Mouse (Mus musculus) layer of hippocampus, adult 11-12 months (tissue): ENCODE results near the gene Selenos.
A peak's percentile ranks its signal among the peaks of the same experiment; 100 is the strongest.
"Not testable (repeated sequence)": the region's sequence is repeated elsewhere in the genome, so short reads cannot be mapped to it uniquely, and the experiment has no call there.

Experiments
- DNase-seq: peaks from one replicate; pipeline ENCODE4 v3.0.0; 2022; ENCODE audit warnings: low spot score

Gene Selenos

DNA sequence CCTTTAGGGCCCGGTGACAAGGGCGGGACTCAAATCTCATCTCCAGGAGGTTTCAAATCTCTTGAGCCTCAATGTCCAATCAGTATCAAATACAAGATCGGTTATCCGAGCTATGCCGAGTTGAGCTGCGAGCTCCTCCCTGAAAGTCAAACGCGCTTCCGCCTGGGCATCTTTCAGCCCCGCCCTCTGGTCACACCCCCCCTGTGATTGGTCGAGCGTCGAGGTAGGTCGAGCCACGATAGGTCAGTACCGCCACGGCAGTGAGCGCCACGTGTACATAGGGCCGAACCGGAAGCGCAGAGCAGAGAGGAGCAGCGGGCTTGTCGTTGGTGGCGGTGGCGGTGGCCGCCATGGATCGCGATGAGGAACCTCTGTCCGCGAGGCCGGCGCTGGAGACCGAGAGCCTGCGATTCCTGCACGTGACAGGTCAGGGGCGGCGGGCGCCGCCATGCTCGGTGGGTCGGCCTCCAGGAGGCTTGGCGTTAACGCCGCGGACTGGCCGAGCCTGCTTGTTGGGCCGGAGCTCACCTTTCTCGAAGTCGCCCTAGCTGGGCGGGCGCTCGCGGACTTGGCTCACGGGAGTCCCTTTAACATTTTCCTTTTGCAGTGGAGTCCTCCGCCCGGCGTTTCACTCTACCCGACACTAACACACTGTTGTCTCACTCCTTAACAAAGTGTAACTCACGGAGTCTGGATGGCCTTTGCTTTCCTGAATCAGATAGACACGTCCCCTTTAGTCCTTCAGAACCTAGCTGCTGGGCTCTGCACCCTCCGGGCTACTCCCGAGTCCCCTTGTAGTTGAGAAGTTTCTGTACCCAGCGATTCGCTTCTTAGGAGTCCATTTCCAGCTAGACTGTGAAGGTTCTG, at the start of gene Selenos:
Gene Selenos, plus strand, starts transcription at position 286 of the 867 bp plus-strand sequence.
- DNase-seq: peak; percentile 96

DNA sequence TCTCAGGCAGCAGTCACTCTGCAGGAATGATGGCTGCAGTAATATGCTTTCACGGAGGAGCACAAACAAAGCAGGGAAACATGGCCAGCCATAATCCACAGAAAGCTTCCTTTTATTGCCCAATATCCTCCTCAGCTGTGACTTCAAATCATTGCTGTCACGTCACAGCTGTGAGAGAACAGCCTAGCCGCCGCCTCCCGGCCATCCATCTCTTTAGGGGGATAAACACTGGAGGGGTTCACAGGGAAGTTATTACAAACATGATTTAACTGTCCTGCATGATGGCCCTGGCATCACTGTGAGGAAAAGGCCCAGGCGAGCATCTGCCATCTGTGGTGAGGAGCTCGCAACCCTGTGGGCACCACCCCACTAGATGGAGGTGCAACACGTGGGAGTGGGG, 42.6 kb upstream of the Selenos start:
- DNase-seq: no peak

DNA sequence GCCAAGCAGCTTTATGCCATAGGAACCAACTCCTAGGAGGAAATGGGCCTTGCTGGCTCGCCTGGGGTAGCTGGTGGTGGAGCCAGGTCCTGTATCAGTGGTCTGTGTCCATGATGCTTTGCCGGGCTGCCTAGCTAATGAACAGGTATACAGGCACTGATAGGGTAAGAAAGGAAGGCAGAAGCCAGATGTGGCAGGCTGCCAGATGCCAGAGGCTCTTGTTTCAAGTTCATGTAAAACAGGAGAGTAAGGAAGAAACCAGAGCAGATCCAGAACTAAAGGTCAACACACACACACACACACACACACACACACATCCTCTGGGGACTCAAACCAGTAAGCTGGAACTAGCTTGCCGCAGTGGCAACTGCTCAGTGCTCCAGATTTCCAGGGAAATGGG, 41.2 kb upstream of the Selenos start:
- DNase-seq: no peak

DNA sequence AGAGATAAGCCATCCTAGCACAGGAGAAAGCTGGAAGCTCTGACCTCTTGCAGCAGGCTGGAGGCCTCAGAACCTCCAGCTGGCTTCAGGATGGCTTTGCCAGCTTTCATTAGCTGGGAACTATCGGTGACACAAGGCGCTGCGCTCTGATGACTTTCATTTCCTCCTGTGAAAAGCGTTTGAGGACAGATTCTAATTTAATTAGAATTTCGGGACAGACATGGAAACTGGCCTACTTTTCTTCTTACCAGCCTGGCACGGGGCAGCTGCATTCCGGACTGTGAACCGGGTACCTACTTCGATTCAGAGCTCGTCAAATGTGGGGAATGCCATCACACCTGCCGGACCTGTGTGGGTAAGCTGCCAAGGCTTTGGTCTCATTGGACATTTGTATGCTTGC, 40.7 kb upstream of the Selenos start:
- no peak for DNase-seq

DNA sequence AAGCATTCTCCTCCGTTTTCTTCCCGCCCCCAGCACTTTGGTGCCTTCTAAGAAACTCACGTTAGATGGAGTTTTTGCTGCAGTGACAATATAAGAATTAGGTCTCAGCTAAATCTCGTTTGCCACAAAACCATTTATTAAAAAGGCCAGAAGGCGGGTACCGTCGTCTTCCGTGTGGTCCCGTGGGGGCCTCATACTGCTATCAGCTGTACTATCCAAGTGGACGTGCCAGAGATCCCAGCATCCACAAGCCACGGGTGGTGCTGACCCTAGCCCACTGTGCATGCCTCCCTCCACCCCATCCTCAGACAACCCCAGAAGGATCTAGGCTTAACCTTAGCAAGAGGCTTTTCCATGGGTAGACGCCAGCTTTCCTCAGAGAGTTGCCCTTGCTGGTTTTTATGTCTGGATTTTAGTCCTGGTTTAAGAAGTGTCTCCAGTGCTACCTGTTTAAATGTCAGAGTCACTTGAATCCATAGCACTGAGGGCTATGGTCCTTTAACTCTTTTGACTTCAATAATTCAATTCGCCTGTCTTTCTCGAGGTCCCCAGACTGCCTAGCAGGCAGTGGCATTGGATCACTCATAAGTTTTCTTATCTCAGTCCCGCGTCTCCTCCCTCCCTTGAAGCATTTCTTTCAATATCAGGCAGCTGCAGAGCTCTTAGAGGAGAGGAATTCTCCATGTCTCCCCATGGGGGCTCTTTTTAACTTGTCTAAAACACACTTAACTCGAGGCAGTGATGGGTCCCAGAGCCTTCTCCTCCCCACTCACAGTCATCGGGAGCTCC, 39.2 kb upstream of the Selenos start:
- no peak for DNase-seq

DNA sequence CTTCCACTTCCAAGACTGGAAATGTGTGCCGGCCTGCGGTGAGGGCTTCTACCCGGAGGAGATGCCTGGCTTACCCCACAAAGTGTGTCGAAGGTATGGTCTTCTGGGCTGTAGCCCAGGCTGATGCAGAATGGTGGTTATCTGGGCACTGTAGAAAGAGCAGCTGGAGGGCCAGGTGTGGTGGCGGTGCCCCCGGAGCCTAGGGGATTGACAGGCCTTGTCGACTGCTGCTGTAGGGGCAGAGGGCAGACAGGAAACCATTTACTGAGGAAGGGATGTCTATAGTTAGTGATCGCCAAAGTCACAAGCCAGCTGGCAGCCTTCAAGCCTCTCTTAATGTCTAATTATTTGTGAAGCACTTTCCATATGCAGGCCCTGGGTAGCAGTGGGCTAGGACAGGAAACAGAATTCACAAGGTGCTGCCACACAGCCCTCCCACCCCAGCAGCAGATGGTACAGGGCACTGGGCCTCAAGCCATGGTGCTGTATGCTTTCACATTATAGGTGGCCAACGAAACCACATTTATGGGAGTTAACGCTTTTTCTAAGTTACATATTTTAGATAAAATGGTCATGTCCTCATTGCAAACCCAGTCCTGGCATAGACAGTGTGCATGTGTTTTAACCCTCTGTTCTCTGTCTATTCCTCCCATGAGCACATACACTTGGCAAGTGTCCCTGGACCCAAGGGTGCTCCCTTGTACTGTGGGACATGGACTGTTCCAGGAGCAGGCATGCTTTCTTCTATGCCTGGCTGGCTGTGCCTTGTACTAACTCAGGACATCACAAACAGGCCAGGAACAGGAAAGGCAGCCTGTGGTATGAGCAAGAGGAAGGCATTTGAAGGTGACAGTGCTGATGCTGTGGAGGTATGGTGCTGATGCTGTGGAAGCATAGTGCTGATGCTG, 35.6 kb upstream of the Selenos start, which contains the start of gene Gm45213:
Gene Gm45213, plus strand, starts transcription at position 51 of the 908 bp plus-strand sequence.
- no peak for DNase-seq

DNA sequence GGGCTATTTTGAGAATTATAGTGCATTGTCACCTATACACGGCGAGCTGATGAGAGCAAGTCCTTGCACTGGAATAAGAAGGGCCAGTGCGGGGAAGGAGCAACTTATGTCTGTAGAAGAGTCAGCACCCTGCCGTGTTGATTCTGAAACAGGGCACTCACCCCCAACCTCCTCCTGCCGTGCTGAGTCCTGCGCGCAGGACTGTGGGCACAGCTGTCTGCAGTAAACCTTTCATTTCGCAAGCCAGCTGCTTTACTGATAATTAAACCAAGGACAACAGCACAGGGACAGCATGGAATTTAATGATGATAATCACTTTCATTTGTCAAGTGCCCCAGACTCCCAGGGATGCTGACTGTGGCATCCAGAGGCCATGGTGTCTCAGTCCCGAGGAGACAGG, 34.8 kb upstream of the Selenos start:
- no peak for DNase-seq

DNA sequence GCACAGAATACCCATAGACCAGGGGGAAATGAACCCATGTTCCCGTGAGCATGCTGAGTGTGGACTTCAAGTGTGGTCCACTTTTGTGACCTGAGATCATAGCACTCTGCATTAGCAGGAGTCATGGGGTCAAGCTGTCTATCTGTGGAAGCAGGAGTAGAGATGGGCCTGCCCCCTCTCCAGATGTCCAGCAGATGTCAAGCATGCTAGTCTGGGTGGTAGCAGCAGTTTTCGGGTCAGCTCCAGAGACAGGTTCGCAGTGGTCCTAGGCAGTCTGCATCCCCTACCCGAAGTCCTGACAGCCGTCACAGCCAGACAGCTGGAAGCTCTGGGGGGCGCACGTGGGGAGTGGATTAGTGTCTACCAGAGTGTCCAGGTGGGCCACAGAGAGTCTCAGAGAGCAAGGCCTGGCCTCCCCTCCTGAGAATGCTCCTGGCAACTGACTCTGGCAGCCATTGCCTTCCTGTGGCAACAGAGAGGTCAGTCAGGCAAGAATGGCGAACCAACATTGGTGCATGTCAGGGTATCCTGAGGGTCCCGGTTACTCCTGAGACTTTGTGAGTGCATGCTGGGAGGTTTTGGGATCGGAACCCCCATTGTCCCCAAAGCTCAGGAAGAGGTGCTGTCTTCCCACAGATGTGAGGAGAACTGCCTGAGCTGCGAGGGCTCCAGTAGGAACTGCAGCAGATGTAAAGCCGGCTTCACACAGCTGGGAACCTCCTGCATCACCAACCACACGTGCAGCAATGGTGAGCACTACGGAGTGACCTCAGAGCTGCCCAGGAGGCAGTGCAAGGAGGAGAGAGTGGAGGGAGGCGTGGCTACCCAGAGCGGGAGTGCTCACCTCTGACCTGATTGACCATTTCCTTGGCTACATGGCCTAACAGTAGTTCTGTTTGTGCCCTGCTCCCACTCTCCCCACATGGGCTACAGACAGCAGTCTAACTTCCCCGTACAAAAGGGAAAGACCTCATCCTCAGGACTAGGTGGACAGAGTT, 32.2 kb upstream of the Selenos start:
- no peak for DNase-seq

DNA sequence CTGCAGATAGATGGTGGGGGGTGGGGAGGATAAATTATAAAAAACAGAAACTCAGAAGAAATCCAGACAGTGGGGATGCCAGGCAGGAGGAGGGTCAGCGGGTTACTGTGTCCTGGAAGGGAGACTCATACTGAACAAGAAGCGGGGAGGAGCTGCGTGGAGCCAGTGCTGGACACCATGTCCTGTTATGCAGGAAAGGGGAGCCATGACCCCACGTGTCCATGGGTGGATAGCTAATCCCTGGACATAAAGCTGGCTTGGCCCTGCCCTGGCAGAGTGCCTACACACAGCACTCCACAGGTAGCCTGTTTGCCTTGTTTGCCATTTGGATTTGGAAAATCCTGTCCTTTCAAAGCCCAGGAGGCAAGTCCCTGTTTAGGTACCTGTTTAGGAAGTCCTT, 31.5 kb upstream of the Selenos start:
- no peak for DNase-seq

DNA sequence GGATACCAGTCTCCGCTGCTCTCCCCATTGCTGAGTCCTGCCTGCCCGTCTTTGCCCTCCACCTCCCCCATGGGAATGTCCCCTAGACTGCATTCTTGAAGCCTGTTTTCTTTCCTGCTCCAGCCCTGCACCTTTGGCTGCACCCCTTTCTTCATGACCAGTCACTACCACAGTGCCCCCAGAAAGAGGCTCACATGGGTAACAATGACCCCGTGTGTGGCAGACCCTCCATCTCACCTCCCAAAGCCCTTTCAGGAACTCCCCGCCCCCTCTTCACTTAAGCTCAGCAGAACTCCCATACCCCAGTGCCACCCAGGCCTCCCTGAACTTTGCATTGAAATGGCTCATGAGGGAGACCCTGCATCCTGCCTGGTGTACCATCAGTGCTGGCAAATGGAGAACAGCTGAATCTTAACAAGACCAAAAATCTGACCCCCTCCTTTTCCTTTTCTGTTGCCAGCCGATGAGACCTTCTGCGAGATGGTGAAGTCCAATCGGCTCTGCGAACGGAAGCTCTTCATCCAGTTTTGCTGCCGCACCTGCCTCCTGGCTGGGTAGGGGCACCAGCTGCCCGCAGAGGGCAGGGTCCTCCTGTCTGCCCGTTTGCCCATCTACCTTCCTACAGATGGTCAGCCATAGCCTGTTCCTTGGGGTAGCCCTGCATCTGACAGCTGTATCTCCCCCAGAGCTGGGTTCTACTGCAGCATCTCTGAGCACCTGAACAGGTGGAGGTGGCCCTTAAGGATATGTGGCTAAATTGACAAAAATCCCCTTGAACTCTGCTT, 30.8 kb upstream of the Selenos start:
- no peak for DNase-seq

DNA sequence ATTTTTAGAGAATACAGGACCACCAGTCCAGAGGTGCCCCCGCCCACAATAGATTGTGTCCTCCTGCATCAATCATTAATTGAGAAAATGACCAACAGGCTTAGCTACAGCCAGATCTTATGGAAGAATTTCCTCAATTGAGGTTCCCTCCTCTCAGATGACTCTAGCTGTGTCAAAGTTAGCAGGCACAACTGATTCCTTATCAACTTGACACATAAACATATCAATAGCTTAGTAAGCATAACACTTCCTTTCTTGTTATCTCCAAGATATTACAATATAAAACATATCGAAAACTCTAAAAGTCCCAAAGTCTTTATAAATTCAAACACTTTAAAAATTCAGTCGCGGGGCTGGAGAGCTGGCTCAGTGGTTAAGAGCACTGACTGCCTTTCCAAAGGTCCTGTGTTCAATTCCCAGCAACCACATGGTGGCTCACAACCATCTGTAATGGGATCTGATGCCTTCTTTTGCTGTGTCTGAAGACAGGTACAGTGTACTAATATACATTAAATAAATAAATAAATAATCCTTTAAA, 25.4 kb upstream of the Selenos start:
- DNase-seq: no peak

DNA sequence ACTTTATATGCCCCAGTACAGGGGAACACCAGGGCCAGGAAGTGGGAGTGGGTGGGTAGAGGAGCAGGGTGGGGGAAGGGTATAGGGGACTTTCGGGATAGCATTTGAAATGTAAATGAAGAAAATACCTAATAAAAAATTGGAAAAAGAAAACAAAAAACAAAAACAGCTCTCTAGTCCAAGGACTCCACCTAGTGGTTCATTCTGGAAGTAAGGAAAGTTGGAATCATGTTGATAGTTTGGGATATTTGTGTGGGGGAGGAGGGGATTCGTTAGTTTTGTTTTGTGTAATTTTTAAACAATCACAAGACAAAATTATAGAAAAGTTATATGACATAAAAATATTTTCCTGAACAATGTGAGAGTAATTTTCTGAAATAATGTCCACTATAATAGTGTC, 24.1 kb upstream of the Selenos start:
- DNase-seq: not testable (repeated sequence)

DNA sequence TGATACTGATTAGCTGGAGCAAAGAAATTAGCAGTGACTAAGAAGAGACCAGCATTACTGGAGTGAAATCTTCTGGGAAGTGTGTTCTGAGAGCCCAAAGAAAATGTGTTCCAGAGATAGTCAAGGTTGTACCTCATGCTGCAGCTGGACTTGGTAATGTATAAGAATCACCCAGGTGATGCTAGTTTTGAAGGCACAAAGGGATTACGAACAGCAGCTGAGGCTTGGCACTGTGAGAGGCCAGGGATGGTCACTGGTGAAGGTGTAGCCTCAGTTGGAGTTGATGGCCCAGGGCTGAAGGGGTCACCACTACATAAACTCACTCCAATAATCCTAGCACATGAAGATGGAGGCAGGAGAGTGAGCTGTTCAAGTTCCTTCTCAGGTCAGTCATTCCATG, 20.7 kb upstream of the Selenos start, which contains the start of gene Snrpa1:
Gene Snrpa1, plus strand, starts transcription at position 301 of the 400 bp plus-strand sequence.
- no peak for DNase-seq

DNA sequence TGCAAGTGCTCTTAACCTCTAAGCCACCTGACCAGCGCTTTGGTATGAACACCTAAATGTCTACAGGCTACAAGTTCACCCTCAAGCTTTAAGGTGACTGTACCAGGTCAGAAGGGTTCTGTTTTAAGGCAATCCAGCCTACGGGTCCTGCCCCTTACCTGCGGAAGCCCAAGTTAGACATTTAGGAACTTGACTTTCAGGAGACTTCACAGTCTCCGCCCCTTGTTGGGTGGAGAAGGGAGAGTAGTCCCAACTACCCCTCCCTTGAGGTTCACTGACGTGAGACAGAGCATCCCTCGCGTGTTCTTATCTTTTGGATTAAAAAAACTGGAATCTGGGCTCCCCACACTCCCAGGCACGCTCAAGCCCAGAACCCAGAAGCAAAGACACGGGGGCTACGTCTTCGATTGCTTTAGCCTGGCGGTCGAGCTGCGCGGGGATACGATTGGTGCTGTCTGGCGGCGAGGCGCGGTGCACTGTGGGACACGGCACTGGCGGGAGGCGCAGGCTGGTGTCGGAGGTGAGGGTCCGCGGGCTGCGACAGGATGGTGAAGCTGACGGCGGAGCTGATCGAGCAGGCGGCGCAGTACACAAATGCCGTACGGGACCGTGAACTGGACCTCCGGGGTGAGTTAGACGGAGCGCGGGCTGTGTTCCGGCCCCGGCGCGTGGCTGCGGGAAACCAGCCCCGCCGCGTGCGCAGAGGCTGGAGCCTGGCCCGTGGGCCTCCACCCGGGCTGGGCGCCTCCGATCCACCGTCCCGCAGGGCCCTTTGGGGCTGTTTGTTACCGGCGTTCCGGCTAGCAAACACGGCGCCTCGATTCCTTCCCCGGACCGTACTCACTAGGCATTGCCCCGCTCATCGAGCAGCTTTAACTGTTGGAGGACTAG, 19.1 kb upstream of the Selenos start:
- DNase-seq: peak; percentile 86

DNA sequence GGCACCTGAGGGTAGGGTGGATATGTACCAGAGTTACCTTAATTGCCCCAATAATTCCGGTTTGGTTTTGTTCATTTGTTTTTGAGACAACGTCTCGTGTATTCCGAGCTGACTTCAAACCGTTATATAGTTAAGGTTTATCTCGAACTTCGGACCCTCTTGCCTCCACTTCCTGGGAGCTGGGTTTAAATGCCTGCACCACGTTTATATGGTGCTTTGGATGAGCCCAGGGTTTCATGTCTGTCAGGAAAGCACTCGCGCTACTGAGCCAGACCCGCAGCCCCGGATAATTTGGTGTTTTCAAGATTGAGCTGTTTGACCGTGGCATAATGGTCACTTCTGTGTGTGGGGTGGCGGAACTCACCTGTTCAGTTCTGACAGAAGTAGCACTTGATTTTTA, 18.4 kb upstream of the Selenos start:
- DNase-seq: no peak

DNA sequence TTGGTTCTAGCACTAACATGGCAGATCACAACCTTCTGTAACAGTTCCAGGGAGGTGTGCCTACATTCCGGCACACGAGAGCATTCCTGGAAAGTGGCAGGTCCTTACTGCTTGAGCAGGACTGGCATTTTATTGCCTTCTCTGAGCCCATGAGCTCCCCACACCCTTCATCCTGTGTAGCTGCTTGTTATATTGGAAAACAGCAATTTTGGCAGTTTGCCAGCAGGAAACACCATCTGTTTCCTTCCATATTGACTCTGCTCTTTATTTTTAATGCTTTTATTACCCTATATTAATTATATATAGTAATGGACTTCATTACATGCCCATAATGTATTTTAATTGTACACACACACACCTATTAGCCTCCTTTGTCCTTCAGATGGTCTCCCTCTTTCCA, 3.0 kb upstream of the Selenos start:
- peak; percentile 58 for DNase-seq

DNA sequence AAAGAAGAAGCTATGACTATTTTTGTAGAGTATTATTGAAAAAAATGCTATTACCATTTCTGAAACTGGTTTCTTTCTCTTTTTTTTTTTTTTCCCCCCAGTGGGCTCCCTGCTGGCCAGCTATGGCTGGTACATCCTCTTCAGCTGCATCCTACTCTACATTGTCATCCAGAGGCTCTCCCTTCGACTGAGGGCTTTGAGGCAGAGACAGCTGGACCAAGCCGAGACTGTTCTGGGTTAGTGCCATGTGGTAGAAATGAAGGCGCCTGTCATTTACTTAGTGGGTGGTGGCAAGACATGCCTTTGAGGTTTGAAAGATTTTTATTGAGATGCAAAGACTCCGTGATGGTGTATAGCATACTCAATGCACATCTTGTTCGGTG, 773 bp downstream of the Selenos start:
- no peak for DNase-seq

DNA sequence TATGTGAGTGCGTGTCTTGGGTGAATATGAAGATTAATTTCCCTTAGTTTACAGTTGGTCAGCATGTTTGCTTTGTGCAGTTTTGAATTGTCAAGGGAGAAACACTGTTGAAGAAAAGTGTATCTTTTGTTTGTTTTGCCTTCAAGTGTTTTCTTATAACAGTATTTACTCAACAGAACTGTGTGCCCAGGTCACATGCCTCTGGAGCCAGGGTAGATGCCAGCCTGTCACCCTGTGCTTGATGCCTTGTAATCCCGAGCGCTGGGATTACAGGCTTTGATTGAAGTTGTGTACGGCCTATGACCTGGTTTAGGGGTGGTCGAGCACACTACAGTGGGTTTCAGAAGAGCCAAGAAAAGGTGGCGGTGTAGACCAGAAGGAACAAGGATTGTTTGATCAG, 4.3 kb downstream of the Selenos start:
- DNase-seq: no peak

DNA sequence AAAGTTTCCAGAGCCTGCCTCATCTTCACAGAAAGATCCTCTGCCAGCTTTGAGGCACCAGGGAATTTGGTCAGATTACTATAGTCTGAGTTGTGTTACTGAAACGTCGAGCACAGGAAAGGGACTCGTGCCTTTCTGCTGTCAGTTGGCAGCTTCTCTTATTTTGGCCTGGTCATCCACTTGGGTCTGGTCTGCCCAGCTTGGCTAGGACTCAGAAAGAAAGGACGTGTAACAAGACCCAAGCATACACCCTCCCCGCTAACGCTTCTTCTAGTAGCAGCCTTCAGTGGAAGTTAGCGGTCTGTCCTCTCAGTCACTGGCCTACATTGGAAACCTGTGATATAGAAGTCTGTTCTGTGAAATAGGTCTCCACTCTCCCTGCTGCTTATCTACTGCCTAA, 5.1 kb downstream of the Selenos start:
- DNase-seq: no peak
